Mouse (Mus musculus) embryonic facial prominence, embryonic 12.5 days (tissue): Measurements from ENCODE around the gene Trim62. TPM values are rescaled to one million over a fixed set of nuclear protein-coding genes. Genes with fewer than 3 reads are reported as not detected.
A peak's percentile ranks its signal among the peaks of the same experiment; 100 is the strongest.

ENCODE experiments used
- ATAC-seq: fragments of 200-750 bp; cut with Nextera tagmentation; 2 replicates; pipeline ENCODE4 v1.8.0; 2017; ENCODE audit not compliant: insufficient number of reproducible peaks, insufficient read depth, low FRiP score, low TSS enrichment
- H3K27ac ChIP-seq: fragments of 300-500 bp; sonication (generic); 2 replicates; pipeline ENCODE4 v1.5.1; 2016; ENCODE audit warnings: mild to moderate bottlenecking
- H3K27me3 ChIP-seq: fragments of 300-500 bp; sonication (generic); 2 replicates; pipeline ENCODE4 v1.6.1; 2016; ENCODE audit warnings: mild to moderate bottlenecking, moderate library complexity
- H3K36me3 ChIP-seq: fragments of 300-500 bp; sonication (generic); 2 replicates; pipeline ENCODE4 v1.6.1; 2016; ENCODE audit warnings: mild to moderate bottlenecking
- H3K4me1 ChIP-seq: fragments of 300-500 bp; sonication (generic); 2 replicates; pipeline ENCODE4 v1.6.1; 2016
- H3K4me2 ChIP-seq: fragments of 300-500 bp; sonication (generic); replicated peaks from 2 replicates; pipeline ENCODE4 v1.6.1; 2016; ENCODE audit warnings: mild to moderate bottlenecking, moderate library complexity
- H3K4me3 ChIP-seq: fragments of 300-500 bp; sonication (generic); 2 replicates; pipeline ENCODE4 v1.5.1; 2016; ENCODE audit warnings: mild to moderate bottlenecking
- H3K9ac ChIP-seq: fragments of 300-500 bp; sonication (generic); 2 replicates; pipeline ENCODE4 v1.6.1; 2016; ENCODE audit warnings: mild to moderate bottlenecking, moderate library complexity
- H3K9me3 ChIP-seq: fragments of 300-500 bp; sonication (generic); 2 replicates; pipeline ENCODE4 v1.6.1; 2016; ENCODE audit warnings: mild to moderate bottlenecking, moderate library complexity
- WGBS: fragments of 180-500 bp; shearing (Covaris S2); methylation state at CpG from one replicate; pipeline ENCODE4 v1.1.7; 2016; 5-methylcytosine and 5-hydroxymethylcytosine counted together
- polyA plus RNA-seq: library from polyadenylated mRNA; unstranded; fragments of >200 nt; fragmentation: Nextera tagmentation; extraction: Ambion mirVana; gene quantifications from 2 replicates; pipeline ENCODE4 v1.2.1, GENCODE M21; 2016

The Trim62 gene
- polyA plus RNA-seq, 1 experiment from 2014 or later, result 19.7 TPM

GRCm38 (mm10) chr4:128910276-128911063, 27.1 kb downstream of the Trim62 start:
- Histone ChIP-seq H3K4me3 (no peak overlapping the region), H3K9ac (no peak overlapping the region), H3K4me1 (peaks cover 21% of the 10 kb centered on the region), H3K36me3 (peaks cover 25% of the 10 kb centered on the region), H3K4me2 (no peak overlapping the region), H3K27me3 (no peaks in the 10 kb centered on the region), H3K9me3 (no peaks in the 10 kb centered on the region), H3K27ac (no peak overlapping the region)
- 78% methylated on average over 8 of the region's 8 CpGs for WGBS
- ATAC-seq, result no peak

DNA sequence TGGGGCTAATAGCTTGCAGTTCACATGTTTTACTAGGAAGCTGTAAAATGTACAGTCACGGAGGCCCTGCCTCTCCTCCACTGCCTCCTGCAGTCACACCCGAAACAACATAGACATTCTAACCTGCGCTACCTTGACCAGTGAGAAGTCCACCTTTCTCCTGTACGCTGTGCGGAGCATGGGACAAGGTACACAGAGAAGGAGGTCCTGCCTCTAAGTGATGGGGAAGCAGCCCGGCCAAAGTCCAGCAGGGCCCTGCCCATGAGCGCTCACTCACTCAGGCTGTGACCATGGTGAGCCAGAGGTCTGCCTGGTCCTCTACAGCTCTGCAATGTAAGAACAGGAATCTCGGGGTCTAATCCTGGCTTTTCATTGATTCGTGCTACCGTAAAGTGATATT, 28.7 kb downstream of the Trim62 start:
- Histone ChIP-seq H3K4me2 (no peak overlapping the region), H3K4me3 (no peak overlapping the region), H3K4me1 (peaks cover 6% of the 10 kb centered on the region), H3K9me3 (no peaks in the 10 kb centered on the region), H3K9ac (no peak overlapping the region), H3K27me3 (no peaks in the 10 kb centered on the region), H3K36me3 (peaks cover 25% of the 10 kb centered on the region), H3K27ac (no peak overlapping the region)
- 91% methylated on average over 10 of the region's 10 CpGs for WGBS
- ATAC-seq, result no peak

DNA sequence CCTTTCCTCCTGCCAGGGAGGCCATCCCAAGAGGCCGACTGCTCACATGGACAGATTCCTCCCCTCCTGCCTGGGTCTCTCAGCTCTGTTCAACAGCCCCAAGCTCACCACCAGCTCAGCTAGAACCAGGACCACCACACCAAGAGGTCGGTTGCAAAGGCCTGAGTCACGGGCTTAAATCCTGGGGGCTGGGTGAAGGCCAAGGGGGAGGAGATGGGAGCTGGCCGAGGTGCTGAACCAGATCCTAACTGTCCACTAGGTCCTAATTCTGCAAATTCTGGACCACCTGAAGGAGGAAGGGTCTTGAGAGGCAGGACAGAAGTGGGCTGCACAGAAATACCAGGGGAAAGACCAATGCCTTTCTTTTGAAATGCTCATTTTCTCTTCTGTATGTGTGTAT, 30.4 kb downstream of the Trim62 start:
- no peaks in the 10 kb centered on the region for H3K27me3 ChIP-seq
- H3K9me3 ChIP-seq, result no peaks in the 10 kb centered on the region
- WGBS, result 22% methylated on average over 4 of the region's 4 CpGs
- peaks cover 25% of the 10 kb centered on the region for H3K36me3 ChIP-seq
- no peaks in the 10 kb centered on the region; the same call in 1 of the 2 replicates for H3K4me1 ChIP-seq
- H3K4me3 ChIP-seq, result no peak overlapping the region
- H3K27ac ChIP-seq, result no peak overlapping the region
- ATAC-seq, result no peak
- H3K4me2 ChIP-seq, result no peak overlapping the region
- no peak overlapping the region for H3K9ac ChIP-seq

DNA sequence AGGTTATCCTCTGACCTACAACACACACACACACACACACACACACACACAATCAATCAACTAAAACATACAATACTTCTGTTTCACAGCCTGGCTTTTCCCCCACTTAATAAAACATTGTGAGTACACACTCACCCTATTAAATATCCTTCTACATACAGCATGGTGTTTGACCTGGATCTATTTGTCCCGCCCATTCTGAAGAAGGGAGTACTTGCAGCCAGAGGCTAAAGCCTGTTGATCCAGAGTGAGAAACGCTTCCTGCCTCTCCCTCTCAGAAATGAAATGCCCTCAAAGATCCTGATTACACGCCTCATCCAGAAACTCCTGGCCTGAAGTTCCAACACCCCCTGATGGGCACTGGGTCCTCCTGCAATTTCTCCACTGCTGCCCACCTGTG, 33.7 kb downstream of the Trim62 start:
- no peak for ATAC-seq
- H3K4me1 ChIP-seq, result no peaks in the 10 kb centered on the region; the same call in 1 of the 2 replicates
- 74% methylated on average over 3 of the region's 3 CpGs for WGBS
- H3K9ac ChIP-seq, result no peak overlapping the region
- H3K9me3 ChIP-seq, result no peaks in the 10 kb centered on the region
- H3K4me3 ChIP-seq, result no peak overlapping the region
- no peaks in the 10 kb centered on the region for H3K27me3 ChIP-seq
- H3K36me3 ChIP-seq, result no peaks in the 10 kb centered on the region
- H3K4me2 ChIP-seq, result no peak overlapping the region
- no peak overlapping the region for H3K27ac ChIP-seq

- H3K9ac ChIP-seq, result no peak overlapping the region
- H3K27ac ChIP-seq, result no peak overlapping the region
- no peak for ATAC-seq
- no peaks in the 10 kb centered on the region for H3K9me3 ChIP-seq
- 80% methylated on average over 6 of the region's 6 CpGs for WGBS
- no peaks in the 10 kb centered on the region; the same call in 1 of the 2 replicates for H3K4me1 ChIP-seq
- no peaks in the 10 kb centered on the region for H3K36me3 ChIP-seq
- H3K27me3 ChIP-seq, result no peaks in the 10 kb centered on the region
- H3K4me2 ChIP-seq, result no peak overlapping the region
- no peak overlapping the region for H3K4me3 ChIP-seq
Measured at GRCm38 (mm10) chr4:128917756-128918155, 34.4 kb downstream of the Trim62 start.

DNA sequence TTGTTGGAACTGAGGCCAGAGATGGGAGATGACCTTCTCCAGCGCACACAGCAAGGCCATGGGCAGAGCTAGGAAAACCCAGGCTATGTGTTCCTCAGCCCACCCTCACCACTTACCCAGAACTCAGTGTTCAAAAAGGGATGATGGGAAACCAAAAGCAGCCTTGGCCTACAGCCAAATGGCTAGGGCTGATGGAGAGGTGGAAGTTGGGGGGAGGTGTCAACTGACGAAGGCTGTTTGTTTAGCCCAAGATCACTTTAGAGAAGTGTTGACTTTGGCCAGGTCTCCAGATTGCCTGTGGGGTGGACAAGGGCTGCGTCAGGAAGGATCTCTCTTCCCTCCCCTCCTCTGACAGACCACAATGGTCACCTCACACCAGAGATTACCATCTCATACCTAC, 34.8 kb downstream of the Trim62 start:
- no peak for ATAC-seq
- Histone ChIP-seq H3K4me2 (no peak overlapping the region), H3K4me3 (no peak overlapping the region), H3K36me3 (no peaks in the 10 kb centered on the region), H3K4me1 (no peaks in the 10 kb centered on the region; the same call in 1 of the 2 replicates), H3K9me3 (no peaks in the 10 kb centered on the region), H3K27me3 (no peaks in the 10 kb centered on the region), H3K27ac (no peak overlapping the region), H3K9ac (no peak overlapping the region)
- WGBS, result 62% methylated on average over 3 of the region's 3 CpGs

DNA sequence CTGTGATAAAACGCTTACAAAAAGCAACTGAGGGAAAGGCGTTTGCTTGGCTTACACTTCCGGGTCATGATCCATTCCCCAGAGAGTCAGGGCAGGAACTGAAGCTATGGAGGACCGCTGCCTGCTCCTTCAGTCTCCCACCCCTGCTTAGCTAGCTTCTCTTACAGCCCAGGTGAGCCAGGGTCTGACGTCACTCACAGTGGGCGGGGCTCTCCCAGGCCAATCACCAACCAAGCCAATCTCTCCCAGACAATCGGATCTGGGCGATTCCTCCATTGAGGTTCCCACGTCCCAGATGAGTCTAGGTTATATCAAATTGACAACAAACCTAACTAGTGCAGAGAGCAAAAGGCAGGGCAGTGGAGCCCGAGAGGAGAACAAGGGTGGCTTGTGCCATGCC, 35.7 kb downstream of the Trim62 start:
- no peak for ATAC-seq
- 29% methylated on average over 10 of the region's 10 CpGs for WGBS

DNA sequence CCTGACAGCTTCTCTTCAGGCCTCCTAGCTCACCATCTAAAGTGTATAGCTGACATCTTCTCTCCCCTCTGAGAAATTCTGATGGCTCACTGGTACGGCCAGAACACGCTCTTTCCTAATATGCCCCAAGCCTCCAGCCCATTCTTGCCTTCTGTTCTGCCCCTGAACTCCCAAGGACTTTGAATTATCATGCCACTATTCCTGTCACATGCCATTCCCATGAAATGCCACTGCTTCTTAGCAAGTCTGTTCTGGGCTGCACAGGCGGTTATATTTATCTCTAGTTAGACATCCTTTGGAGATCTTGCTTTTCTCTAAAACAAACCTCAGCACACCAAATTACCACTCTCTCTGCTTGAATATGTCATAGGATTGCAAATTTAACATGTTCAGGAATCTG, 40.2 kb downstream of the Trim62 start:
- 91% methylated on average over 3 of the region's 3 CpGs for WGBS
- H3K9ac ChIP-seq, result no peak overlapping the region

More for the DNA sequence above, 35.7 kb downstream of the Trim62 start:
- Histone ChIP-seq H3K9ac (no peak overlapping the region), H3K4me2 (no peak overlapping the region), H3K9me3 (no peaks in the 10 kb centered on the region), H3K27me3 (no peaks in the 10 kb centered on the region), H3K36me3 (no peaks in the 10 kb centered on the region), H3K4me3 (no peak overlapping the region), H3K4me1 (no peaks in the 10 kb centered on the region; the same call in 1 of the 2 replicates), H3K27ac (no peak overlapping the region)

GRCm38 (mm10) chr4:128924841-128925606, 41.6 kb downstream of the Trim62 start:
- Histone ChIP-seq H3K4me1 (no peaks in the 10 kb centered on the region), H3K4me3 (peak overlapping the region; percentile 34), H3K9ac (peak overlapping the region; percentile 59; the same call in 1 of the 2 replicates), H3K9me3 (no peaks in the 10 kb centered on the region), H3K27me3 (no peaks in the 10 kb centered on the region), H3K36me3 (no peaks in the 10 kb centered on the region), H3K27ac (no peak overlapping the region), H3K4me2 (peak overlapping the region; percentile 68)
- peak; percentile 78; the same call in 1 of the 2 replicates for ATAC-seq
- 13% methylated on average over 36 of the region's 36 CpGs for WGBS

More for the DNA sequence above, 40.2 kb downstream of the Trim62 start:
- H3K36me3 ChIP-seq, result no peaks in the 10 kb centered on the region
- no peak overlapping the region for H3K27ac ChIP-seq
- no peak for ATAC-seq
- H3K9me3 ChIP-seq, result no peaks in the 10 kb centered on the region
- no peaks in the 10 kb centered on the region for H3K27me3 ChIP-seq
- H3K4me3 ChIP-seq, result no peak overlapping the region
- no peaks in the 10 kb centered on the region for H3K4me1 ChIP-seq
- no peak overlapping the region for H3K4me2 ChIP-seq

- ATAC-seq, result no peak
- WGBS, result 60% methylated on average over 7 of the region's 7 CpGs
- no peak overlapping the region for H3K27ac ChIP-seq
- H3K4me3 ChIP-seq, result no peak overlapping the region
- H3K4me2 ChIP-seq, result no peak overlapping the region
- no peaks in the 10 kb centered on the region for H3K9me3 ChIP-seq
- H3K36me3 ChIP-seq, result no peaks in the 10 kb centered on the region
- H3K27me3 ChIP-seq, result no peaks in the 10 kb centered on the region
- no peak overlapping the region for H3K9ac ChIP-seq
- no peaks in the 10 kb centered on the region for H3K4me1 ChIP-seq
Measured at GRCm38 (mm10) chr4:128932783-128933182, 49.4 kb downstream of the Trim62 start.

- Histone ChIP-seq H3K27me3 (no peaks in the 10 kb centered on the region), H3K4me1 (no peaks in the 10 kb centered on the region), H3K9me3 (no peaks in the 10 kb centered on the region), H3K36me3 (no peaks in the 10 kb centered on the region), H3K9ac (no peak overlapping the region), H3K27ac (no peak overlapping the region), H3K4me2 (no peak overlapping the region), H3K4me3 (no peak overlapping the region)
- 66% methylated on average over 5 of the region's 5 CpGs for WGBS
- ATAC-seq, result no peak
Measured at GRCm38 (mm10) chr4:128935595-128935994, 52.2 kb downstream of the Trim62 start.

- no peak for ATAC-seq
- 55% methylated on average over 3 of the region's 3 CpGs for WGBS
- no peaks in the 10 kb centered on the region for H3K36me3 ChIP-seq
- peaks cover 2% of the 10 kb centered on the region; the same call in 1 of the 2 replicates for H3K4me1 ChIP-seq
- H3K27ac ChIP-seq, result no peak overlapping the region
- no peak overlapping the region for H3K4me3 ChIP-seq
- no peak overlapping the region for H3K9ac ChIP-seq
- no peak overlapping the region for H3K4me2 ChIP-seq
- no peaks in the 10 kb centered on the region for H3K9me3 ChIP-seq
- no peaks in the 10 kb centered on the region for H3K27me3 ChIP-seq
Measured at GRCm38 (mm10) chr4:128942346-128942745, 59.0 kb downstream of the Trim62 start.
